Mouse (Mus musculus): ENCODE results near the gene Golga5. TPM values are rescaled to one million over a fixed set of nuclear protein-coding genes. Genes with fewer than 3 reads are reported as not detected.
"Not testable (repeated sequence)": the region's sequence is repeated elsewhere in the genome, so short reads cannot be mapped to it uniquely, and the experiment has no call there.

The Golga5 gene
- total RNA-seq, 2 experiments from 2014 or later = 27.3 to 29.8 TPM

DNA sequence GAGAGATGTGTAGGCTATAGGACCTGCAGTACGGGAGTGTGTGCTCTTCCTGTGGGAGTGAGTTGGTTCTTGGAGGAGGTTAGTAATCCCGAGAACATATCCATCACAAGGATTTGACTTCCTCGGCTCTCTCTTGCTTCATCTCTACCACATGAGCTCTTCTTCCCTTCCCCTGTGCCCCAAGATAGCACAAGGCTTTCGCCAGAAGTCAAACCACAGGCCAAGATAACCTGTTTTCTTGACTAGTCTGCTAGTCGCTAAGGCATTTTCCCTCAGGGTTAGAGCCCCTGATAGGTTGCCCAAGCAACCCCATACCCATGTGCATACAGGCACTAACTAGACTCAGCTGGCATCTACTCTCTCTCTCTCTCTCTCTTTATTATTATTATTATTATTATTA lies 25.3 kb upstream of the Golga5 start:
- intact Hi-C loops (cut with DNase I) = no loop called here
- no peak for DNase-seq

GRCm38 (mm10) chr12:102445436-102445835 lies 23.5 kb upstream of the Golga5 start:
- DNase-seq = no peak
- intact Hi-C loops (cut with DNase I) = no loop called here

GRCm38 (mm10) chr12:102450437-102450836 lies 18.5 kb upstream of the Golga5 start:
- DNase-seq = peak in 1 of 2 experiments; percentile 34
- intact Hi-C loops (cut with DNase I) = loop anchor here (5.0 kb wide), 1 partner anchor 33 kb away; no protein-coding TSS in a partner anchor

DNA sequence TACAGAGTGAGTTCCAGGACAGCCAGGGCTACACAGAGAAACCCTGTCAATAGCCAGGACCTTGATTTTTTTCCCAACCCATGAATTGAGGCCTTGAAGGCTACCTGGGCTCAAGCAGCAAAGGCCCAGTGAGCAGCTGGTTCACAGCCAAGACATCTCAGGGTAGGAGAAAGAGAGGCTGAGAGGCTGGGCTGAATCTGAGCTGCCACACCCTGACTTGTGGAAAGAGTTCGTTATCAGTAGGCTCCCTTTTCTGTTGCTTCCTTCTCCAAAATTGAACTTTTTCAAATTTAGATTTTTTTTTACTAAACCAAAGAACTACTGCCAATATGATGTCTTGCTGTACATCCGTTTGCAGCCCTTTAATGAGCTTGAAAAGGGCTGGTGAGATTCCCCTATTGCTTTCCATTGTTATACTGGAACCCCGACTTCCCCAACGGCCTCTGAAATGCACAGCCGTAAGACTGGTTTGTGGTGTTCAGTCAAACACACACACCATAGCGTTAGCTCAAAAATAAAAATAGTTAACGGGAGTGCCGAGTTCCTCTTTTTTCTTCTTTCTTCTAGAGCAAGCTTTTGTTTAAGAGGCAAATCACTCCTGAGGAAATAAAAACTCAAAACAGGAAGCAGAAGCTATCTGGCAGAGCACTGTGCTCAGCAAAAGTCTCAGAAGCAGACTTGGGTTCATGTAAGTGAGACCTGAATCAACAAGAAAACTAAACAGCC lies 17.6 kb upstream of the Golga5 start:
- intact Hi-C loops (cut with DNase I) = loop anchor here (5.0 kb wide), 1 partner anchor 34 kb away; no protein-coding TSS in a partner anchor
- DNase-seq = no peak

DNA sequence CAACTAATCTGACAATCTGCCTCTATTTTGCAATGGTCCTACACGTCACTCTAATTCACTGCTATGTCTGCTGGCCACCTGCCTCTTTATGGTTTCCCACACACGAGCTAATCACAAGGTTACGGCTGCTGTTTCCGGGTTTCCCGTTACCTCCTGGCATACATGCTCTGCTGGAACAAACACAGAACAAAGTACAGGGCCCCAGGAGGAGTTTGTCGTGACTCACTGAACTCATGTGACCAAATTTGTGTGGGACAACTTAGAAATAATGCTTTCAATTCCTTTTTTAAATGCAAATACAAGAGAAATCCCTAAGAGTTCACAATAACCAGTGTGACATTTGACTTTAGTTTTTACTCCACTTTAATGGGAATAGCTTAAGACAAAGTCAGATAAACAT lies 15.4 kb upstream of the Golga5 start:
- DNase-seq = no peak
- intact Hi-C loops (cut with DNase I) = loop anchor here (5.0 kb wide), 1 partner anchor 36 kb away; no protein-coding TSS in a partner anchor

DNA sequence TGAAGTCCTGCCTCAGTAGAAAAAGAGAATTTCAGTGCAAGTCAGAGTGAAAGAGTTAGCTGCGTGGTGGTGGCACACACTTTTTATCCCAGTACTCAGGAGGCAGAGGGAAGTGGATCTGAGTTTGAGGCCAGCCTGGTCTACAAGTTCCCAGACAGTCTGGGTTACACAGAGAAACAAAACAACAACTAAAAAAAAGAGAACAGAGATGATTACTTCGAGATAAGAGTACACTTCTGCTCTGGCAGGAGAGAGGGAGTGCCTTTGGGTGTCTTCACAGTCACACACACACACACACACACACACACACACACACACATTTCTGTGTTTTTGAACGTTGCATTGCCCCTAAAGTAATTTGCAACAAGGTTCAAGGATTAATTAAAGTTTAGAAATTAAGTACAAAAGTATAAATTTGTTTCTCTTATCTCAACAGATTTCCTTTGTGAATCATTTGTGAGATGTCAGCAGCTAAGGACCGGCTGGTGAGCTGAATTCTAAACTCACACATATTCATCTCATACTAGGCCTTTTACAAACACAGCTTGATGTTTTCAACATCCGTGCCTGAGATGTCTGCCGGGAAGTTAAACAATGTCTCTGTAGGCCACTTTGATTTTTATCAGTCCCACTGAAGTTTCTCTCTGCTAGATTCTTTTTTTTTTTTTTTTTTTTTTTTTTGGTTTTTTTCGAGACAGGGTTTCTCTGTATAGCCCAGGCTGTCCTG lies 12.3 kb upstream of the Golga5 start:
- DNase-seq = no peak
- intact Hi-C loops (cut with DNase I) = loop anchor here (5.0 kb wide), 1 partner anchor 199 kb away; no protein-coding TSS in a partner anchor

DNA sequence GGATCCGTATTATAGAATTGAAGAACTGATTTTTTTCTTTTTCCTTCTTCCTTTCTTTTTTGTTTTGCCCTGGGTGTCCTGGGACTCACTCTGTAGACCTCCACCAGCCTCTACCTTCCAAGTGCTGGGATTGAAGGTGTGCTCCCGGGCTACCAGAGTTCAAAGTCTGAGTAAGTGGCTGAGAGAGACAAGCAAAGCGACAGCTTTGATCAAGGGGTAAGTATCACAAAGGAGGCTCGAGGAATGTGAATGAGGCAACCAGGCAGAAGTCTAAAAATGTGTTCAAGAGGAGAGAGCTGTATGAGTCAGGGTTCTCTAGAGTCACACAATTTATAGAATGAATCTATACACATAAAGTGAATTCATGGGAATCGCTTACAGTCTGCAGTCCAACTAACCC lies 8.9 kb upstream of the Golga5 start:
- DNase-seq = no peak
- intact Hi-C loops (cut with DNase I) = loop anchor here (5.0 kb wide), 1 partner anchor 473 kb away; no protein-coding TSS in a partner anchor

DNA sequence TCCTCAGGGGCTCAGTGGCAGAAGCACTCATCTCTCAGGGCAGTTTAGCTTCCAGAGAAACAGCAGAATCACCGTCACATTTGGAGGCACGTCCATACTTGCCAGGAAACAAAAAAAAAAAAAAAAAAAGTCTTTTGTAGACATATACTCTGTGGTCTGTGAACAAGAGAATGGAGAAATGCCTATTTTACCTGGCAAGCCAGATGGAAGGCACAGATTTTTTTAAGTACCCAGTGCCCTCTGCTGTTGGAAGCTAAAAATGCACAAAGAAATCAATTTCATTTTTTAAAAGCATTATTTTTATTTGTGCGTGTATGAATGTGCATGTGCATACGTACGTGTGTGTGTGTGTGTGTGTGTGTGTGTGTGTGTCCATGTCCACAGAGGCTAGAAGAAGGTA lies 7.8 kb upstream of the Golga5 start:
- DNase-seq = no peak
- intact Hi-C loops (cut with DNase I) = loop anchor here (1.0 to 5.0 kb wide), 2 partner anchors 69 to 474 kb away; no protein-coding TSS in a partner anchor

- no peak for DNase-seq
- intact Hi-C loops (cut with DNase I) = loop anchor here (5.0 kb wide), 2 partner anchors 477 to 487 kb away; partner anchors contain the start of gene Cpsf2
Observed at GRCm38 (mm10) chr12:102464650-102465049, 4.3 kb upstream of the Golga5 start.

DNA sequence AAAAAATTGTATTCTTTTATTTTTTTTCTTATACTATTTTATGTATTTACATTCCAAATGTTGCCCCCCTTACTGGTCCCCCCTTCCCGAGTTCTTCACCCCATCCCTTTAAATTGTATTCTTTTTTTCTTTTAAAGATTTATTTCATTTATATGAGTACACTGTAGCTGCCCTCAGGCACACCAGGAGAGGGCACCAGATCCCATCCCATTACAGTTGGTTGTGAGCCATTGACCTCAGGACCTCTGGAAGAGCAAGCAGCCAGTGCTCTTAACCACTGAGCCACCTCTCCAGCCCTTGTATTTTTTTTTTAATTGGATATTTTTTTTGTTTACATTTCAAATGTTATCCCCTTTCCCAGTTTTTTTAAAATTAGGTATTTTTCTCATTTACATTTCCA lies 799 bp upstream of the Golga5 start:
- intact Hi-C loops (cut with DNase I) = loop anchor here (5.0 kb wide), 1 partner anchor 491 kb away; the partner anchor contains the start of gene Cpsf2
- DNase-seq = no peak

DNA sequence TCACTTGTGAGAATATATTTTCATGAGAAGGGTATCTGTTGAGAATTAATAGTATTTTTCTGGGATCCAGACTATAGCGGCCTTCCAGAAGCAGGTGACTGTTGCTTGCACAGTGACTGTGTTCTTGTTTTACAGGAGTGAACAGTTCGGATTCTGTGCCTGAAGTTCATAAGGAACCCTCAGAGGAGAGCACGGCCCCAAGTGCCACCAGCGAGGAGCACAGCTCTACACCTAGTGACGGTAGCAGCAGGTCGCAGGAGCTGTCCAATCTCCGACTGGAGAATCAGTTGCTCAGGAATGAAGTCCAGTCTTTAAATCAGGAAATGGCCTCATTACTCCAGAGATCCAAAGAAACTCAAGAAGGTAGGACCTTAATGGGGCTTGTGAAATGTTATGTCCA lies 5.5 kb downstream of the Golga5 start:
- intact Hi-C loops (cut with DNase I) = no loop called here
- DNase-seq = no peak

DNA sequence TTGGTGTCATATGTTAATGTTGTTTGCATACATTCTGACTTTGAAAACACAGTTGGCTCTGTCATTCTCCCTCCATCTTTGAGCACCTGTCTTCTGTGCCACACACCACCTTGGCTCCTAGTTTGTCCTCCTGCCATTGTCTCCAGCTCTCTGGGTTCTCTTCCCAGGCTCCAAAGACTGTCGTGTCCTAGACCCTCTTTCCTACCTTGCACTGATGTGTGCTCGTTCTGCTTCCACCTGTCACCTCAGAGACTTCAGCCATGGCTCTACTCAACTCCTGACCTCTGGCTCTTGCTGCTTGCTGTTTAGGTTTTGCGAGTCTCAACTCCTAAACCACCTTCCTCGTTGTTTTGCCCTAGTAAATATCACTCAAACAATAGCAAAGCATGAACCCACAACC lies 11.5 kb downstream of the Golga5 start:
- DNase-seq = no peak
- intact Hi-C loops (cut with DNase I) = no loop called here

- no peak for DNase-seq
- intact Hi-C loops (cut with DNase I) = no loop called here
Observed at GRCm38 (mm10) chr12:102484946-102485345, 16.0 kb downstream of the Golga5 start.

DNA sequence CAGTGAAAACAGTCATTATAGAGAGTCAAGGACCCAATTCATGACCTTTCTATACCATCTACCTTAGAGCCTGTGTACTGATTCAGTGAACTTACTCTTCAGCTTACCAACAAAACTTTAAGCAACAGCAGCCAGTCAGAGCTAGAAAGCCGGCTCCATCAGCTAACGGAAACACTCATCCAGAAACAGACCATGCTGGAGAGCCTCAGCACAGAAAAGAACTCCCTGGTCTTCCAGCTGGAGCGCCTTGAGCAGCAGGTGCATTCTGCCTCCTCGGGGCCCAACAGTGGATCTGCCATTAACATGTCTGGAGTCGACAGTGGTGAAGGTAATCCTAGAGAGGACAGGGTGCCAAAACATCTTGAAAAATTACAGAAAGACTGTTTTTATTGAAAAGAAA lies 23.0 kb downstream of the Golga5 start:
- intact Hi-C loops (cut with DNase I) = loop anchor here (10.0 kb wide), 1 partner anchor 233 kb away; no protein-coding TSS in a partner anchor
- no peak for DNase-seq

DNA sequence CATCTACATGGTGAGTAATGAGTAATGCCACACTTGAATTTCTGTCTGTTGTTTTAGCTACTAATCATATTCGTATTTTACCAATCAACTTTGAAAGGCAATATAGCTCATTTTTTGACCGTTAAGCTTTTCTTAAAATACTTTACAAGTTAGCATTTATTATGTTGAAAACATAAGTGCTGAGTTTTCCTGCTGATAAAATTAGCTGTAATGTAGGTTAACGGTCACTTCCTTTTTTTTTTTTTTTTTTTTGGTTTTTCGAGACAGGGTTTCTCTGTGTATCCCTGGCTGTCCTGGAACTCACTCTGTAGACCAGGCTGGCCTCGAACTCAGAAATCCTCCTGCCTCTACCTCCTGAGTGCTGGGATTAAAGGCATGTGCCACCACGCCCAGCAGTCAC lies 26.8 kb downstream of the Golga5 start:
- not testable (repeated sequence) for DNase-seq
- intact Hi-C loops (cut with DNase I) = loop anchor here (10.0 kb wide), 1 partner anchor 229 kb away; no protein-coding TSS in a partner anchor

DNA sequence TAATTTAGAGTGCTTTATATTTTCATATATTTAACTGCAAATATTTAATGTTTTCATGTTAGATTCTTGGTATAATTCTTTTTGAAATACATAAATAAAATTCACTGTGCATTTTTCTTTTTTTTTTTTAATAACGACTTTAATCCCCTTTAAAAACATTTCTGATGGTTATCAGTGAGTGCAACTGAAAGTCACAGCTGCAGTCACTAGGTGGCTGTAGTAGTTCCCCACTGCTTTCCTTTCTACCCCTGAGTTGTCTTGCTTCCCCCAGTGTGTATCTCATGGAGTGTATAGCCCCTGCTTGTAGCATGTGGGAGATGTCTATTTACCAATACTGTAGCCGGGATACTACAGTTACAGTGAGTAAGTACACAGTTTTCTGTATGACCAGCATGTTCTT lies 29.0 kb downstream of the Golga5 start:
- no peak for DNase-seq
- intact Hi-C loops (cut with DNase I) = loop anchor here (10.0 kb wide), 1 partner anchor 227 kb away; no protein-coding TSS in a partner anchor

DNA sequence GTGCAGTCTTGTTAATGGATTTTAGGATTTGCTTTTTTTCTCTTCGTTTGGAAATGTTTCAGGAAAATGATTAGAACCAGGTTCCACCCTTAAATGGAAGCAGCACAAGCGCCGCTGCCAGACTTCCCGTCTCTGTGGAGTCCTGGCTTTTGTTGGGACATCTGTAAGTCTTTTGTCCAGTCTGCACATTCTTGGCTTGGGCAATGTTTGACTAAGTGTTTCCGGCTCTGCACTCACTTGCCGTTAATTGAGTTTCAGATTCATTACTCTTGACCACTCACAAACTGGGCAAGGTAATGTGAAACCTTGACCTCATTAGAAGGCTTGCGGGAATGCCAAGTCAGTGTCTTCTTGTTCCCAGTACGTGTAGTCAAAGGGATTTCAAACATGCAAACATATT lies 29.8 kb downstream of the Golga5 start:
- intact Hi-C loops (cut with DNase I) = loop anchor here (10.0 kb wide), 1 partner anchor 226 kb away; no protein-coding TSS in a partner anchor
- DNase-seq = peak in 1 of 2 experiments; percentile 6

- DNase-seq = no peak
- intact Hi-C loops (cut with DNase I) = loop anchor here (10.0 kb wide), 1 partner anchor 226 kb away; no protein-coding TSS in a partner anchor
Observed at GRCm38 (mm10) chr12:102499210-102499609, 30.3 kb downstream of the Golga5 start.

DNA sequence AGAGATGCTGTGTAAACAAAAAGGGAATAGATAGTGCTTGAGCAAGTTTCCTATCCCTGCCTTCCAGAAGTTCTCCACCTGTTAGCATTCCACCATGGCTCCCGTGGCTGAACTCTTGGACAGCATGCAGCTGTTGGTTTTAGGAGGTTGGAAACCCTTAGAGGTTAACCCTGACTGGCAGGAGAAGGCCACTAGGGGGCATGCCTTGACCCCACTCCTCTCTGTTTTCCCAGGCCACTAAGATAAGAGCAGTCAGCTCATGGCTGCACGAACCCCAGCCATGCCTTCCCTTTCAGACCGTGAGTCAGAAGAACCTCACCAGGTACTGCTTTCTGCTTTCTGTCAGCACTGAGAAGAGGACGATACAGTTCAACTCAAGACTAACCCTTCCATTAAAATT lies 30.8 kb downstream of the Golga5 start:
- intact Hi-C loops (cut with DNase I) = loop anchor here (10.0 kb wide), 1 partner anchor 225 kb away; no protein-coding TSS in a partner anchor

GRCm38 (mm10) chr12:102501038-102501437 lies 32.1 kb downstream of the Golga5 start:
- intact Hi-C loops (cut with DNase I) = no loop called here

More for the DNA sequence above, 30.8 kb downstream of the Golga5 start:
- no peak for DNase-seq

More at GRCm38 (mm10) chr12:102501038-102501437, 32.1 kb downstream of the Golga5 start:
- no peak for DNase-seq
